Mouse (Mus musculus) forebrain, embryonic 13.5 days (tissue): ENCODE measurements around the gene Paf1. TPM values are rescaled to one million over a fixed set of nuclear protein-coding genes. Genes with fewer than 3 reads are reported as not detected.

Source experiments
- ATAC-seq: fragments of 200-750 bp; cut with Nextera tagmentation; 2 replicates; pipeline ENCODE4 v1.8.0; 2017
- H3K27ac ChIP-seq: fragments of 300-500 bp; sonication (generic); 2 replicates; pipeline ENCODE4 v1.5.1; 2015; ENCODE audit warnings: inconsistent platforms, mild to moderate bottlenecking, moderate library complexity
- H3K27me3 ChIP-seq: fragments of 300-500 bp; sonication (generic); 2 replicates; pipeline ENCODE4 v1.6.1; 2015; ENCODE audit warnings: mild to moderate bottlenecking, inconsistent platforms
- H3K36me3 ChIP-seq: fragments of 300-500 bp; sonication (generic); 2 replicates; pipeline ENCODE4 v1.6.1; 2015; ENCODE audit warnings: mild to moderate bottlenecking, inconsistent platforms; ENCODE audit not compliant: poor library complexity, severe bottlenecking
- H3K4me1 ChIP-seq: fragments of 300-500 bp; sonication (generic); 2 replicates; pipeline ENCODE4 v1.6.1; 2015; ENCODE audit warnings: inconsistent platforms
- H3K4me2 ChIP-seq: fragments of 300-500 bp; sonication (generic); 2 replicates; pipeline ENCODE4 v1.6.1; 2015; ENCODE audit warnings: inconsistent platforms, mild to moderate bottlenecking, moderate library complexity
- H3K4me3 ChIP-seq: fragments of 300-500 bp; sonication (generic); 2 replicates; pipeline ENCODE4 v1.5.1; 2015; ENCODE audit warnings: mild to moderate bottlenecking, inconsistent platforms
- H3K9ac ChIP-seq: fragments of 300-500 bp; sonication (generic); 2 replicates; pipeline ENCODE4 v1.6.1; 2015; ENCODE audit warnings: mild to moderate bottlenecking, inconsistent platforms
- H3K9me3 ChIP-seq: fragments of 300-500 bp; sonication (generic); replicated peaks from 2 replicates; pipeline ENCODE4 v1.6.1; 2016; ENCODE audit warnings: inconsistent platforms
- WGBS: fragments of 180-500 bp; shearing (Covaris S2); methylation state at CpG from one replicate; pipeline ENCODE4 v1.1.7; 2015; 5-methylcytosine and 5-hydroxymethylcytosine counted together
- polyA plus RNA-seq: library from polyadenylated mRNA; unstranded; fragments of >200 nt; fragmentation: Nextera tagmentation; extraction: Ambion mirVana; gene quantifications from 2 replicates; pipeline ENCODE4 v1.2.1, GENCODE M21; 2015

Paf1 gene
- polyA plus RNA-seq, 1 experiment from 2014 or later: 97.1 TPM

DNA sequence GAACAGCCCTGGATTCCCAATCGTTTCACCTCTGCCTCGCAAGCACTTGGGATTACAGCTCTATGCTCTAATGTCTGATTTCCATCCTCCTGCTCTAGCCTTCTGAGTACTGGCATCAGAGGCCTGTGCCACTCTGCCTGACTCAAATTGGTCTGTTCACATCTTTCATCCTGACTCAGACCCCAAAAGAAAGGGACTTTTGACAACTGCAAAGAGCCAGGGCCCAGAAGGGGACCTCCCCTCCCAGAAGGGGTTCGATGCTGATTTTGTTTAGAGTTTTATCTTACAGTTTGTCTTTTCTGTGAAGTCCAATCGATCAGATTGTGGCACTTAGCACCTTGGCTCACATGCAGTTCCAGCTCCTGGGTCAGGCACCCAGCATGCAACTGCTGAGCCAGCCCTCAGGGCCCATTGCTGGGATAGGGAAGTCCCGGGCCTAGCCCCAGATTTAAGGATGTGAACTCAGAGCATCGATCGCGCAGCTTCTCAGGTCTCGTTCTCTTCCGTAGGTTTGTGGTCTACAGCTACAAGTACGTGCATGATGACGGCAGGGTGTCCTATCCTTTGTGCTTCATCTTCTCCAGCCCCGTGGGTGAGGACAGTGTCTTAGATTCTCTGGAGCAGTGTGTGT is 51.7 kb downstream of the Paf1 start:
- no peak overlapping the region for H3K4me3 ChIP-seq
- H3K9ac ChIP-seq: no peak overlapping the region
- 86% methylated on average over 13 of the region's 13 CpGs for WGBS
- H3K27me3 ChIP-seq: peaks cover 7% of the 10 kb centered on the region; the same call in 1 of the 2 replicates
- no peaks in the 10 kb centered on the region for H3K9me3 ChIP-seq
- no peak overlapping the region for H3K27ac ChIP-seq
- no peak for ATAC-seq
- H3K4me2 ChIP-seq: no peak overlapping the region
- H3K4me1 ChIP-seq: peaks cover 11% of the 10 kb centered on the region
- no peaks in the 10 kb centered on the region for H3K36me3 ChIP-seq

- no peaks in the 10 kb centered on the region for H3K36me3 ChIP-seq
- peaks cover 11% of the 10 kb centered on the region for H3K4me1 ChIP-seq
- no peaks in the 10 kb centered on the region for H3K9me3 ChIP-seq
- peak; percentile 57; the same call in 1 of the 2 replicates for ATAC-seq
- no peak overlapping the region for H3K27ac ChIP-seq
- 5% methylated on average over 12 of the region's 12 CpGs for WGBS
- H3K4me3 ChIP-seq: no peak overlapping the region
- no peak overlapping the region for H3K9ac ChIP-seq
- H3K4me2 ChIP-seq: no peak overlapping the region; the same call in 1 of the 2 replicates
- peaks cover 7% of the 10 kb centered on the region; the same call in 1 of the 2 replicates for H3K27me3 ChIP-seq
These were observed 53.7 kb downstream of the Paf1 start for GRCm38 (mm10) chr7:28446446-28446845.

GRCm38 (mm10) chr7:28447101-28447830 is 54.5 kb downstream of the Paf1 start:
- H3K9me3 ChIP-seq: no peaks in the 10 kb centered on the region
- no peak overlapping the region for H3K4me3 ChIP-seq
- 14% methylated on average over 12 of the region's 12 CpGs for WGBS
- H3K4me1 ChIP-seq: peaks cover 11% of the 10 kb centered on the region
- no peak overlapping the region for H3K27ac ChIP-seq
- peaks cover 7% of the 10 kb centered on the region; the same call in 1 of the 2 replicates for H3K27me3 ChIP-seq
- no peak overlapping the region for H3K9ac ChIP-seq
- H3K4me2 ChIP-seq: no peak overlapping the region
- no peaks in the 10 kb centered on the region for H3K36me3 ChIP-seq
- ATAC-seq: no peak

- no peak for ATAC-seq
- H3K4me3 ChIP-seq: no peak overlapping the region
- H3K4me1 ChIP-seq: peaks cover 17% of the 10 kb centered on the region
- no peaks in the 10 kb centered on the region for H3K36me3 ChIP-seq
- no peak overlapping the region for H3K4me2 ChIP-seq
- no peak overlapping the region for H3K27ac ChIP-seq
- 69% methylated on average over 13 of the region's 13 CpGs for WGBS
- no peaks in the 10 kb centered on the region for H3K9me3 ChIP-seq
- peaks cover 7% of the 10 kb centered on the region; the same call in 1 of the 2 replicates for H3K27me3 ChIP-seq
- no peak overlapping the region for H3K9ac ChIP-seq
These were observed 55.4 kb downstream of the Paf1 start for GRCm38 (mm10) chr7:28447865-28448820.

Other genes starting within 250 kb of the Paf1 start
- gene Fbl, start 223.2 kb upstream of the Paf1 start, polyA plus RNA-seq: 114 and 132 TPM in 2 replicates
- 14.0 and 14.3 TPM in 2 replicates for gene Dyrk1b, start 213.5 kb upstream of the Paf1 start, polyA plus RNA-seq
- 3.3 TPM in 2 replicates for gene Eid2, start 125.1 kb upstream of the Paf1 start, polyA plus RNA-seq
- 30.3 and 31.4 TPM in 2 replicates for gene Eid2b, start 115.2 kb upstream of the Paf1 start, polyA plus RNA-seq
- 0.33 and 0.39 TPM in 2 replicates for gene Selenov, start 101.8 kb upstream of the Paf1 start, polyA plus RNA-seq
- gene Dll3, start 90.7 kb upstream of the Paf1 start, polyA plus RNA-seq: 20.3 and 22.2 TPM in 2 replicates
- 168 and 179 TPM in 2 replicates for gene Timm50, start 80.9 kb upstream of the Paf1 start, polyA plus RNA-seq
- gene Supt5, start 54.2 kb upstream of the Paf1 start, polyA plus RNA-seq: 93.4 and 102 TPM in 2 replicates
- 644 and 704 TPM in 2 replicates for gene Rps16, start 42.3 kb upstream of the Paf1 start, polyA plus RNA-seq
- gene Plekhg2, start 20.4 kb upstream of the Paf1 start, polyA plus RNA-seq: 43.1 and 50.0 TPM in 2 replicates
- 4.5 and 4.8 TPM in 2 replicates for gene Zfp36, start 12.7 kb upstream of the Paf1 start, polyA plus RNA-seq
- gene Med29, start 243 bp upstream of the Paf1 start, polyA plus RNA-seq: 49.3 and 51.5 TPM in 2 replicates
- 2.5 and 2.8 TPM in 2 replicates for gene Gmfg, start 44.5 kb downstream of the Paf1 start, polyA plus RNA-seq
- 5.9 and 6.1 TPM in 2 replicates for gene Lrfn1, start 59.0 kb downstream of the Paf1 start, polyA plus RNA-seq
- gene Ifnl2, start 117.5 kb downstream of the Paf1 start, polyA plus RNA-seq: not detected in 2 replicates
- gene Ifnl3, start 129.9 kb downstream of the Paf1 start, polyA plus RNA-seq: not detected in 2 replicates
- gene Sycn, start 147.9 kb downstream of the Paf1 start, polyA plus RNA-seq: not detected in 2 replicates
- gene Nccrp1, start 154.3 kb downstream of the Paf1 start, polyA plus RNA-seq: not detected in 2 replicates
- gene Samd4b, start 205.2 kb downstream of the Paf1 start, polyA plus RNA-seq: 20.0 and 20.5 TPM in 2 replicates
- 36.1 and 36.8 TPM in 2 replicates for gene Pak4, start 205.2 kb downstream of the Paf1 start, polyA plus RNA-seq
- not detected in 2 replicates for gene Acp7, start 238.4 kb downstream of the Paf1 start, polyA plus RNA-seq